18 mouse cellular contexts compared by ENCODE assay signal in genomic region chr13:113101804-113102203, GRCm38 (mm10). TPM values are rescaled to one million over a fixed set of nuclear protein-coding genes. Genes with fewer than 3 reads are reported as not detected.
"Had no signal": no experiment of that assay in that cellular context is flagged by ENCODE, and none has a peak within 500 bp of the region (broad histone marks: within the 10 kb centered on the region; RNA-seq: fewer than 3 reads in every experiment).

No protein-coding gene starts in this region.

- H3K4me3 ChIP-seq: kidney, embryonic 15.5 days; left cerebral cortex, adult 2 months; limb, embryonic 10.5 days; liver, embryonic 15.5 days; midbrain, embryonic 10.5 days had no signal

- DNase-seq: kidney, adult 2 months; kidney, postnatal 14 days; lung, adult 2 months; lung, postnatal 36 days; midbrain, embryonic 14.5 days had no signal

- H3K4me1 ChIP-seq: kidney, embryonic 15.5 days; limb, embryonic 10.5 days; liver, embryonic 15.5 days; midbrain, embryonic 10.5 days had no signal

- H3K36me3 ChIP-seq: kidney, embryonic 15.5 days; limb, embryonic 10.5 days; liver, embryonic 15.5 days; midbrain, embryonic 10.5 days had no signal

- H3K9ac ChIP-seq: kidney, embryonic 15.5 days; liver, embryonic 15.5 days had no signal

- H3K27ac ChIP-seq: kidney, embryonic 15.5 days; left cerebral cortex, adult 2 months; limb, embryonic 10.5 days; liver, embryonic 15.5 days; midbrain, embryonic 10.5 days; stomach, postnatal 0 days had no signal

- H3K27me3 ChIP-seq: kidney, embryonic 15.5 days; liver, embryonic 15.5 days had no signal

RNA-seq across cellular contexts. Expression of gene Gzma, which starts 1.0 kb away (rescaled TPM):
- total RNA-seq: layer of hippocampus, adult 8-10 months; layer of hippocampus, postnatal 14 days; left cerebral cortex, adult 2 months; left cerebral cortex, postnatal 14 days had no signal
- polyA plus RNA-seq: kidney, embryonic 15.5 days; limb, embryonic 10.5 days; liver, embryonic 11.5 days; midbrain, embryonic 10.5 days; midbrain, embryonic 14.5 days; neural tube, embryonic 11.5 days had no signal

RNA-seq across cellular contexts. Expression of gene Gpx8, which starts 55.6 kb away (rescaled TPM):
- total RNA-seq: megakaryocyte progenitor cell, adult 5-6 weeks; neutrophil, adult 5-6 weeks had no signal
